Mouse (Mus musculus): ENCODE measurements around the gene Olfr1199.

Gene Olfr1199

GRCm38 (mm10) chr2:88760369-88760768, at the start of gene Olfr1199:
TSS of gene Olfr1199 (minus strand) at chr2:88760469.
- DNase-seq: no peak

- DNase-seq: no peak
Observed at GRCm38 (mm10) chr2:88792736-88793135, 32.5 kb upstream of the Olfr1199 start, which contains the start of gene Olfr1201. TSS of gene Olfr1201 (plus strand) at chr2:88793036.

- DNase-seq: no peak
Observed at GRCm38 (mm10) chr2:88770388-88770787, 10.1 kb upstream of the Olfr1199 start, which contains the start of gene Olfr1200. TSS of gene Olfr1200 (minus strand) at chr2:88770488.

GRCm38 (mm10) chr2:88751270-88751669, 9.0 kb downstream of the Olfr1199 start, which contains the start of gene Olfr1198:
TSS of gene Olfr1198 (minus strand) at chr2:88751370.
- no peak for DNase-seq

GRCm38 (mm10) chr2:88743379-88743778, 16.9 kb downstream of the Olfr1199 start:
- no peak for DNase-seq

GRCm38 (mm10) chr2:88732266-88732665, 28.0 kb downstream of the Olfr1199 start, which contains the start of gene Olfr1197:
TSS of gene Olfr1197 (minus strand) at chr2:88732366.
- DNase-seq: no peak

- DNase-seq: no peak
Observed at GRCm38 (mm10) chr2:88704497-88704896, 55.8 kb downstream of the Olfr1199 start, which contains the start of gene Olfr1196. TSS of gene Olfr1196 (minus strand) at chr2:88704597.
